Mouse (Mus musculus) intestine, embryonic 14.5 days (tissue): Measurements from ENCODE around the gene Nebl. TPM values are rescaled to one million over a fixed set of nuclear protein-coding genes. Genes with fewer than 3 reads are reported as not detected.
A peak's percentile ranks its signal among the peaks of the same experiment; 100 is the strongest.

ENCODE experiments used
- ATAC-seq: fragments of 200-750 bp; cut with Nextera tagmentation; replicated peaks from 2 replicates; pipeline ENCODE4 v1.8.0; 2017; ENCODE audit warnings: low read depth, moderate number of reproducible peaks, moderate TSS enrichment, moderate library complexity; ENCODE audit not compliant: low FRiP score, low TSS enrichment
- DNase-seq: peaks from one replicate; pipeline ENCODE4 v3.0.0-alpha.2; 2018; ENCODE audit warnings: low spot score
- H3K27ac ChIP-seq: fragments of 300-500 bp; sonication (generic); 2 replicates; pipeline ENCODE4 v1.5.1; 2014; ENCODE audit warnings: low read depth, mild to moderate bottlenecking, control low read depth
- H3K27me3 ChIP-seq: fragments of 300-500 bp; sonication (generic); replicated peaks from 2 replicates; pipeline ENCODE4 v1.6.1; 2014; ENCODE audit warnings: low read length, control low read depth; ENCODE audit not compliant: control insufficient read depth, insufficient read depth
- H3K36me3 ChIP-seq: fragments of 300-500 bp; sonication (generic); 2 replicates; pipeline ENCODE4 v1.6.1; 2014; ENCODE audit warnings: low read length, control low read depth; ENCODE audit not compliant: control insufficient read depth, insufficient read depth
- H3K4me1 ChIP-seq: fragments of 300-500 bp; sonication (generic); replicated peaks from 2 replicates; pipeline ENCODE4 v1.6.1; 2014; ENCODE audit warnings: low read length, control low read depth, mixed read lengths; ENCODE audit not compliant: control insufficient read depth, insufficient read depth
- H3K4me2 ChIP-seq: fragments of 300-500 bp; sonication (generic); 2 replicates; pipeline ENCODE4 v1.6.1; 2014; ENCODE audit warnings: low read length
- H3K4me3 ChIP-seq: fragments of 300-500 bp; sonication (generic); 2 replicates; pipeline ENCODE4 v1.5.1; 2014; ENCODE audit warnings: low read depth, low read length, control low read depth, mixed read lengths
- H3K9ac ChIP-seq: fragments of 300-500 bp; sonication (generic); 2 replicates; pipeline ENCODE4 v1.6.1; 2014; ENCODE audit warnings: mild to moderate bottlenecking, low read length
- H3K9me3 ChIP-seq: fragments of 300-500 bp; sonication (generic); 2 replicates; pipeline ENCODE4 v1.6.1; 2016; ENCODE audit warnings: low read length, control low read depth; ENCODE audit not compliant: control insufficient read depth
- WGBS: fragments of 180-500 bp; shearing (Covaris S2); extraction: QIAGEN DNeasy Blood & Tissue Kit; methylation state at CpG from one replicate; pipeline ENCODE4 v1.1.7; 2014; 5-methylcytosine and 5-hydroxymethylcytosine counted together
- polyA plus RNA-seq: library from polyadenylated mRNA; unstranded; fragments of >200 nt; fragmentation: Nextera tagmentation; extraction: Ambion mirVana; gene quantifications from 2 replicates; pipeline ENCODE4 v1.2.1, GENCODE M21; 2014

The Nebl gene
- polyA plus RNA-seq, 1 experiment from 2014 or later, result 0.99 TPM

GRCm38 (mm10) chr2:17669000-17669399 is 62.3 kb downstream of the Nebl start:
- Histone ChIP-seq H3K9me3 (no peaks in the 10 kb centered on the region), H3K4me3 (no peak overlapping the region), H3K9ac (no peak overlapping the region), H3K27ac (no peak overlapping the region), H3K27me3 (no peaks in the 10 kb centered on the region), H3K4me2 (no peak overlapping the region), H3K4me1 (no peaks in the 10 kb centered on the region), H3K36me3 (no peaks in the 10 kb centered on the region)
- ATAC-seq (no peak), DNase-seq (no peak)
- WGBS, result 55% methylated on average over 2 of the region's 2 CpGs

- Histone ChIP-seq H3K9ac (no peak overlapping the region), H3K4me1 (no peaks in the 10 kb centered on the region), H3K36me3 (no peaks in the 10 kb centered on the region), H3K4me3 (no peak overlapping the region), H3K27ac (no peak overlapping the region), H3K4me2 (no peak overlapping the region), H3K9me3 (no peaks in the 10 kb centered on the region), H3K27me3 (no peaks in the 10 kb centered on the region)
- 67% methylated on average over 5 of the region's 5 CpGs for WGBS
- ATAC-seq, result no peak
- no peak for DNase-seq
Measured at GRCm38 (mm10) chr2:17658176-17658575, 73.1 kb downstream of the Nebl start.

GRCm38 (mm10) chr2:17650147-17650834 is 81.0 kb downstream of the Nebl start:
- no peaks in the 10 kb centered on the region for H3K36me3 ChIP-seq
- no peak for DNase-seq
- H3K4me2 ChIP-seq, result no peak overlapping the region
- 71% methylated on average over 10 of the region's 10 CpGs for WGBS
- H3K4me1 ChIP-seq, result no peaks in the 10 kb centered on the region
- no peak overlapping the region for H3K4me3 ChIP-seq
- H3K9me3 ChIP-seq, result no peaks in the 10 kb centered on the region
- H3K27me3 ChIP-seq, result no peaks in the 10 kb centered on the region
- no peak overlapping the region for H3K27ac ChIP-seq
- no peak overlapping the region for H3K9ac ChIP-seq
- ATAC-seq, result no peak

DNA sequence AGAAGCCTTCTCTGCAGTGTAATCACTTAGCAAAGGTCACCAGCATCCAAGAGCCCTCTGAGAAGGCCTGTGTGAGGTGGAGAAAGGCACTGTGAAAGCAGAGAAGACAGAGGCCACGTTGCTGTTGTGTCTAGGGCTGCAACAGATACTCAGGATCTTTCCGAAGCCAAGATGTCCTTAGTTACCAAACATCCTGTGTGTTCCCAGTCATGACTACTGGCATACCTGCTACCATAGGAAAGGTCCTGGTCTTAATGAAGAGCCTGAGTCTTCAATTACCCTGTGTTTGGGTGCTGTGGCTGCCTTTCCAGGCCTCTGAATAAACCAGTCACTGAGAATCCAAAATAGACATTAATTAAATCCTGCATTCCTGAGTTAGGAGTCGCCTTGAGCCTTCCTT is 81.5 kb downstream of the Nebl start:
- ATAC-seq, result no peak
- Histone ChIP-seq H3K4me1 (no peaks in the 10 kb centered on the region), H3K27ac (no peak overlapping the region), H3K9me3 (no peaks in the 10 kb centered on the region), H3K4me2 (no peak overlapping the region), H3K36me3 (no peaks in the 10 kb centered on the region), H3K4me3 (no peak overlapping the region), H3K27me3 (no peaks in the 10 kb centered on the region), H3K9ac (no peak overlapping the region)
- WGBS, result 48% methylated on average over 3 of the region's 3 CpGs
- DNase-seq, result no peak

DNA sequence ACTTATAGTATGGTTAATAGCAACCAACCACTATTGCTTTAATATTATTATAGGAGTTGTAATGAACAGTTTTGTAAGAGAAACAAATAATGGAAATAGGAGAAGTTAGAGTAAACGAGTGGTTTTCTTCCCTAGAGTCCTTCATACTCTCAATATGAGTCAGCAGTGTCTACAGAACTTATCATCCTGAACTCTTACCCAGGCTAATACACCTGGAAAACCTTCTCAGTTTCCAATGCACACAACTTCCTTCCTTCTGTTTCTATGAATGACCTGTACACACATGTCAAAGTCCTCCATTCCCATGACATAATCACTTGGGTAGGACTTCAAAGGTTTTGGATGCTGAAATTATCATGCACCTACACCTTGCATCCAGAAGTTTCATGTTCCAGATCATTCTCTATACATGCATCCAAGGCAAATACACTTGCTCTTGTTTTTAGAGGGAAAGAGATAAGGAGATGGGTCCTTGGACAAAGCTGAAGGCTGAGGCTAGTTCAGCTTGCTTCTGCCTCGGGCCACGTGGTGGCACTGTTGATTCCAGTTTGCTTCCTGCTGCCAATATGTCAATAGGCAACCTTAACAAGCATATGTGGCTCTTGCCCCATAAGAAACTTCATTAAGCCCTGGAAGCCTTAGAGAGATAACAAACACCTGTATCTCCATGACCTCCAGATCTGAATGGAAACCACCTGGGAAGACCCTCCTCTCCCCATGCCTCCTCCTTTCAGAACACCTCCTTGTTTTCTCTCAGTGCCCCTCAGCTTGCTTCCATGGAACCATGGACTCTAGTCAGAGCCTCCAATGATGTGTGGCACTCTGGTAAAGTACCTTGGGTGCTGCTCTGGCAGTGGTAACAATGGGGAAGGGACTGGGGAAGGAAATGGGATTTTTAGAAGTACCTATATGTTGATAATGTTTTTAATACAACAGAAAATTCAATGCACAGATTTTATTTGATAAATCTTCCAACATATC is 86.7 kb downstream of the Nebl start:
- Histone ChIP-seq H3K36me3 (no peaks in the 10 kb centered on the region), H3K9me3 (no peaks in the 10 kb centered on the region), H3K4me3 (no peak overlapping the region), H3K27ac (no peak overlapping the region), H3K27me3 (no peaks in the 10 kb centered on the region), H3K4me2 (no peak overlapping the region), H3K4me1 (no peaks in the 10 kb centered on the region), H3K9ac (no peak overlapping the region)
- DNase-seq, result peak; percentile 65
- ATAC-seq, result no peak
- 27% methylated on average over 3 of the region's 3 CpGs for WGBS

DNA sequence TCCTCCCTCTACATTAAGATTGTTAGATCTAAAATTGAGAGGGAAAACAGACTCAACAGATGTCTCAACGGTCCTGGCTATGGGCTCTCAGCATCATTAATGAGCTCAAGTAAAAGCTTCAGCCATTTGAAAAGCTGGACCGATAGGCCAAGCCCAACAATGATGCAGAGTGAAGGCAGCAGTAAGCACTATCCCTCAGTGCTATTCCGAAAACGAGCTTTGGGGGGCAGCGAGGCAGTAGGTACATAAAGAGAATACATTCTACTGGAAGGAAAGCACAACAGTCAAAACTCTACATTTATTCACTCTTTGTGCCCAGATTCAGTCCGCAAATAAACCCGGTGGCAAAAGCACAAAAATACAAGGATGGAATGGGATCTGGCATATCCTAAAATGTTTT is 87.4 kb downstream of the Nebl start:
- WGBS, result 60% methylated on average over 7 of the region's 7 CpGs
- no peak overlapping the region for H3K4me3 ChIP-seq
- H3K36me3 ChIP-seq, result no peaks in the 10 kb centered on the region
- no peaks in the 10 kb centered on the region for H3K4me1 ChIP-seq
- no peak overlapping the region for H3K4me2 ChIP-seq
- no peaks in the 10 kb centered on the region for H3K9me3 ChIP-seq
- H3K27ac ChIP-seq, result no peak overlapping the region
- H3K27me3 ChIP-seq, result no peaks in the 10 kb centered on the region
- no peak for DNase-seq
- ATAC-seq, result no peak
- H3K9ac ChIP-seq, result no peak overlapping the region

DNA sequence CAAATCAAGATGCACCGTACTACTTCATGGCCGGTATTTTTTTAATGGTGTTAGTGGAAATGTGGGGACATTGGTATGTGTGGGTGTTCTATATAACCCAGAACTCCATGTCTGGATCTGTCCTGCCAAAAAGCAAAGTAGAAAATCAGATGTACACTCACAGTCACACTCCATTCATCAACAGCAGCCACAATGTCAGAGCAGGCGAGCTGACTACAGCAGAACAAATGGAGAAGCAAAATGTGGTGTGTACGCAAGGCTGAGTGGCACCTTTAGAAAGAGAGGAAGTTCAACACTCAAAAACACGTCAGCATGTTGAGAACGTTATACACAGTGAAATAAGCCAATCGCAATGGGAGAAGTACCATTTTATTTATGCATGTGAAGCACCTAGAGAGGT is 88.5 kb downstream of the Nebl start:
- Histone ChIP-seq H3K27me3 (no peaks in the 10 kb centered on the region), H3K9ac (no peak overlapping the region), H3K27ac (no peak overlapping the region), H3K4me1 (no peaks in the 10 kb centered on the region), H3K4me2 (no peak overlapping the region), H3K36me3 (no peaks in the 10 kb centered on the region), H3K9me3 (no peaks in the 10 kb centered on the region), H3K4me3 (no peak overlapping the region)
- WGBS, result 74% methylated on average over 7 of the region's 7 CpGs
- DNase-seq, result no peak
- no peak for ATAC-seq

GRCm38 (mm10) chr2:17640861-17641260 is 90.4 kb downstream of the Nebl start:
- H3K36me3 ChIP-seq, result no peaks in the 10 kb centered on the region
- no peaks in the 10 kb centered on the region for H3K27me3 ChIP-seq
- H3K4me3 ChIP-seq, result no peak overlapping the region
- no peak overlapping the region for H3K9ac ChIP-seq
- ATAC-seq, result no peak
- H3K4me1 ChIP-seq, result no peaks in the 10 kb centered on the region
- 88% methylated on average over 4 of the region's 4 CpGs for WGBS
- no peak overlapping the region for H3K27ac ChIP-seq
- H3K9me3 ChIP-seq, result no peaks in the 10 kb centered on the region
- DNase-seq, result no peak
- no peak overlapping the region for H3K4me2 ChIP-seq
